Mouse (Mus musculus): Measurements from ENCODE around the gene Cald1. TPM values are rescaled to one million over a fixed set of nuclear protein-coding genes. Genes with fewer than 3 reads are reported as not detected.

The Cald1 gene
- total RNA-seq, 2 experiments from 2014 or later, result 23.1 to 25.4 TPM

- DNase-seq (ENCODE audit: extremely low spot score in 1 of 2, low spot score in 2 of 2), result no peak
- intact Hi-C loops (cut with DNase I), result no loop called here
These were observed 136.8 kb downstream of the Cald1 start for GRCm38 (mm10) chr6:34734940-34735695.

- no peak for DNase-seq (ENCODE audit: extremely low spot score in 1 of 2, low spot score in 2 of 2)
- intact Hi-C loops (cut with DNase I), result no loop called here
These were observed 138.6 kb downstream of the Cald1 start for GRCm38 (mm10) chr6:34736934-34737333.

DNA sequence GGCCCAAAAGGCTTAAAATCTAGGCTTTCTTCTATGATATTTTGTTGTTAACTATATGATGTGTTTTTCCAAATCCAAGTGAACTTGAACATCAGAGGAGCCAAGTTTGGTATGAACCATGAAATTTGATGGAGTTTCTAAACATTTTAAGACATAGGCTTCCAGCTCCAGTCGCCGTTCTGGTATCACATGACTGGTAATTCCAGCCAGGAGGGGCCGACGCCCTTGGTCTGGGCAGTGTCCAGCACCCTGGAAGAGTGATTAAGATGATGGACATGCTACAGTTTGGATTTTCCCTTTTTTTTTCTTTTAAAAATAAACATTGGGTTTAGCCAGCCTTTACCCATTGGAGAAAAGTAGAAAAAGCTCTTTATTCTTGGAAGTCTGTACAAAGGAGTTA lies 145.6 kb downstream of the Cald1 start:
- intact Hi-C loops (cut with DNase I), result no loop called here
- no peak for DNase-seq (ENCODE audit: extremely low spot score in 1 of 2, low spot score in 2 of 2)

DNA sequence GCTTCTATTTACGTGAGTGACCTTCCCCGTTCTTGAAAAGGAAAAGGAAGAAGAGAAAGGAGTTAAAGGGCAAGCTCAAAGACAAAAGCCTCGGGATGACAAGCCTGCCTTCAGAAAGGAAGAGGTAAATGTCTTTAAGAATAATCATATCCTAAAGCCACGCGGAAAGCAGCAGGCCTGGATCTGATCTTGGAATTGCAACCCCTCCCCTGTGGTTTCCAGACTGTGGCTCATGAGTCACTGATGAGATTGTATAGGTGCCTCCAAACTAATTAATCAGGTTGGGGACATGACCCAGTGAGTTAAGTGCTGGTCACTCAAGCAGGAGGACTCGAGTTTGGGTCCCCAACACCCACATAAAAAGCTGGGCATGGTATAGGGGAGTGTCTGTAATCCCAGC lies 149.5 kb downstream of the Cald1 start:
- no peak for DNase-seq (ENCODE audit: extremely low spot score in 1 of 2, low spot score in 2 of 2)
- intact Hi-C loops (cut with DNase I), result no loop called here

GRCm38 (mm10) chr6:34748566-34748965 lies 150.3 kb downstream of the Cald1 start:
- intact Hi-C loops (cut with DNase I), result no loop called here
- DNase-seq (ENCODE audit: extremely low spot score in 1 of 2, low spot score in 2 of 2), result no peak

DNA sequence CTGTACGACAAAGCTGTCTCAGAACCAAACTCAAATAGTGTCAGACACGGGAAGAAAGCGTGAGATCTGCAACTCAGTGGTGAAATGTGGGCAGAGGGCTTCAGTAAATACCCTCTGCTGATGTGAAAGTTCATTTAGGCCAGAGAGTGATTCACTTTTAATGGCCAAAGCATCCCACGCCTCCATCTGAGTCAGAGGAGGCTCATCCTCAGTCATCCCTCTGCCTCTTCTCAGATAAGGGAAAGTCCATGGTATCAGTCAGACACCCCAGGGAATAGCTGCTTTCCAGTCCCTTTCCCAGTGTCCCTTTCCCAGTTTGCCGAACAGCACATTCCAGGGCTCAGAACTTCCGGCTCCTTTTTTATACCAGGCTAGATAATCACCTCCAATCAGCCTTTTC lies 151.2 kb downstream of the Cald1 start:
- intact Hi-C loops (cut with DNase I), result no loop called here
- no peak for DNase-seq (ENCODE audit: extremely low spot score in 1 of 2, low spot score in 2 of 2)

GRCm38 (mm10) chr6:34750487-34751120 lies 152.3 kb downstream of the Cald1 start:
- intact Hi-C loops (cut with DNase I), result loop anchor here (5.0 kb wide), 1 partner anchor 458 kb away; no protein-coding TSS in a partner anchor
- no peak for DNase-seq (ENCODE audit: extremely low spot score in 1 of 2, low spot score in 2 of 2)

DNA sequence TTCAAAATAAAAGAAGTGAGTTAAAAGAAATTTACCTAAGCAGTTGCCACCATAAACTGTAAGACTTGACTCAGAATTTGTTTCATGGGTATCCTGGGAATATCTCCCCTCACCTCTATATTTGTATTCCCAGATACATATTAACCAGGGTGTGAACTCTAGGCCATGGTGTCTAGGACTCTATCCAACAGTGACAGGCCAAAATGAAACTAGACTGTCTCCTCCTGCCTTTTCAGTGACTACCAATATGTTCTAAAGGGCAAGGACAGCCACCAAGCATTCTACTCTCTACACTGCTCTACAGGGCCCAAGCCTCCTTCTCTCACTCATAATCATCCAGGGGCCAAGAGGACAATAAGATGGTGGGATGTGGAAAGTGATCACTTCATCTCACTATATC lies 153.3 kb downstream of the Cald1 start:
- intact Hi-C loops (cut with DNase I), result loop anchor here (5.0 kb wide), 1 partner anchor 459 kb away; no protein-coding TSS in a partner anchor
- no peak for DNase-seq (ENCODE audit: extremely low spot score in 1 of 2, low spot score in 2 of 2)

DNA sequence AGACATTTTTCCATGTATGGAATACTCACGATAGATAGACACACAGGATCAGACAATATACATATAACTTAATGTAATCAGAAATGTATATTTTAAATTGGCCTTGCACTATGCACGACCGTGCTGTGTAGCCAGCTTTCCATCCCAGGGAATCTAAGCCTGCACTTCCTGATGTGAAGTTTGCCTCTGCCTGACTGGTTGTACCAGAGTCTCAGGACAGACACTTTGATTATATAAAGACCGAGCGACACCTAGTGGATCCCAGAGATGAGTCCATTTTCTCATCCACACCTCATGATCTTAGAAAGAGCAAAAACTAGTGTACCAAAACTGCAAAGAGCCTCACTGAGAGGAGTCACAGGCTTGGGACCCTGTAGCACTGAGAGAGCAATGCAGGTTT lies 156.1 kb downstream of the Cald1 start:
- DNase-seq (ENCODE audit: extremely low spot score in 1 of 2, low spot score in 2 of 2), result peak; percentile 48 to 59

DNA sequence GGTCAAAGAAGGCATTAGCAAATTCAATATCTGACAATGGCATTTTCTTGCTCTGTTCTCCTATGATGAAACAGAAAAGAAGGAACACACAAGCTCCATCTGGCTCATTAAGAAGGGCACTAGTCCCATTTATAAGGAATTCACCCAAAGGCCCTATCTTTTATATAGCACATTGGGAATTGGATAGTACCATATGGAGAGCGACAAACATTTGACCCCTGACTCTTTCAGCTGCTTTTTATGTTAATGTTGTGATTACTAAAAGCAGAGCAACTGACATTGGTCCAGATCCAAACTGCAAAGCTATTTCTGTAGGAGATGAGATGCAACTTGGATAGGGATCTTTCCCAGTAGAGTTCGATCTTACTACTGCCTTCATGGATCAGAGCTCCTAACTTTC lies 160.0 kb downstream of the Cald1 start:
- intact Hi-C loops (cut with DNase I), result no loop called here
- DNase-seq (ENCODE audit: extremely low spot score in 1 of 2, low spot score in 2 of 2), result no peak

More for the DNA sequence above, 156.1 kb downstream of the Cald1 start:
- intact Hi-C loops (cut with DNase I), result loop anchor here (1.0 to 5.0 kb wide), 2 partner anchors 243 to 462 kb away; no protein-coding TSS in a partner anchor

DNA sequence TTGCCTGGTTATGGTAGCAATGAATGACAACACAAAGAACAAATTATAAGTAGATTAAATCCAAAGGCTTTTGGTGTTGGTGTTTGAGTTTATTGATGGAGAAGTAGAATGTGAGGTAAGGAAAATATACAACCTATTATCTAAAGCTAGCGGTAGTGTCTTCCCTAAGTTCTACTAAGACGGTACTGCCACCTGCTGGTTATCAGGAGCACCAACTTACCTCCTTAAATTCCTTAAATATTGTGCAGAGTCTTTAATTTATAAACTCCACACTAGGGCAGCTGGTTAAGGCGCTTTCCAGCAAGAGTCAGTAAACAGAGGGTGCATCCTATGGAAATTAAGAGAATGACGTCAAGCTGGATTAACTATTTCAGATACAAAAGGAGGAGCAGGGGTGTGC lies 161.7 kb downstream of the Cald1 start:
- intact Hi-C loops (cut with DNase I), result no loop called here
- DNase-seq (ENCODE audit: extremely low spot score in 1 of 2, low spot score in 2 of 2), result peak; percentile 11 to 56

- no peak for DNase-seq (ENCODE audit: extremely low spot score in 1 of 2, low spot score in 2 of 2)
- intact Hi-C loops (cut with DNase I), result no loop called here
These were observed 167.4 kb downstream of the Cald1 start for GRCm38 (mm10) chr6:34765721-34766120.

- no peak for DNase-seq (ENCODE audit: extremely low spot score in 1 of 2, low spot score in 2 of 2)
- intact Hi-C loops (cut with DNase I), result no loop called here
These were observed 171.7 kb downstream of the Cald1 start for GRCm38 (mm10) chr6:34769984-34770383.

DNA sequence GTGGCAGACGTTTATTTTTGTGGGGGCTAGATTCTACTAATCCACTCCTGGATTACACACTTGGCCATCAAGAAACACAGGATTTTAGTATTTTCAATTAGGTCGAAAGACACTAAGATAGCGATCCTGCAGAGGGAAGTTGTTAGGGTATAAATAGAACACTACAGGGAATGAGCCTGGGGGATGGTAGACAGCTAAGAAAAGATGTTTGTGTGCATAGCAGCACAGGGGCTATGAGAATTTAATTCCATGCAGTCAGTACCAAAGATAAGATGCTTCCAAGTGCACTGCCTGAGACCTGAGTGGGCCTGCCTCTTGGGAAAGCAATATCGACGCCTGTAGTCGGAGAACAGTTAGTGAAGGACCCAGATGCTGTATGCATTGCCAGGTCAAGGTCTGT lies 172.2 kb downstream of the Cald1 start:
- intact Hi-C loops (cut with DNase I), result no loop called here
- DNase-seq (ENCODE audit: extremely low spot score in 1 of 2, low spot score in 2 of 2), result no peak

GRCm38 (mm10) chr6:34776396-34776795 lies 178.1 kb downstream of the Cald1 start:
- no peak for DNase-seq (ENCODE audit: extremely low spot score in 1 of 2, low spot score in 2 of 2)
- intact Hi-C loops (cut with DNase I), result no loop called here

DNA sequence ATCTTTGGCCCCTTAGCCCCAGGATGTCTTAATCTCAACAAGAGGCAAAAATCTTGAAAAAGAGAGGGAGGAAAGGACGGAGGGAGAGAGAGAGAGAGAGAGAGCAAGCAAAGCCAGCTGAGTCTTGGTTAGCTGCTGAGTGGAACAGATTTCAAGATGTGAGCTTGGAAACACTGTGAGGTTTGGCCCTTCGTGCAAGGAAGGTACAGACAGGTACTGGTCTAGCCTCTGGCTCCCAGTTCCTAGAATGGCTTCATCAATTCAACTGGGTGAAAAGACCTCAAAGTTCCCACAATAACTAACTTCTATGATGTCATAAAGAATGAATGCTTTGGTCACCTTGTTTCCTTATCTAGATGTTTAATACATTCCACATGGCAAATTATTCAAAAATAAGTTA lies 178.8 kb downstream of the Cald1 start:
- no peak for DNase-seq (ENCODE audit: extremely low spot score in 1 of 2, low spot score in 2 of 2)
- intact Hi-C loops (cut with DNase I), result no loop called here

DNA sequence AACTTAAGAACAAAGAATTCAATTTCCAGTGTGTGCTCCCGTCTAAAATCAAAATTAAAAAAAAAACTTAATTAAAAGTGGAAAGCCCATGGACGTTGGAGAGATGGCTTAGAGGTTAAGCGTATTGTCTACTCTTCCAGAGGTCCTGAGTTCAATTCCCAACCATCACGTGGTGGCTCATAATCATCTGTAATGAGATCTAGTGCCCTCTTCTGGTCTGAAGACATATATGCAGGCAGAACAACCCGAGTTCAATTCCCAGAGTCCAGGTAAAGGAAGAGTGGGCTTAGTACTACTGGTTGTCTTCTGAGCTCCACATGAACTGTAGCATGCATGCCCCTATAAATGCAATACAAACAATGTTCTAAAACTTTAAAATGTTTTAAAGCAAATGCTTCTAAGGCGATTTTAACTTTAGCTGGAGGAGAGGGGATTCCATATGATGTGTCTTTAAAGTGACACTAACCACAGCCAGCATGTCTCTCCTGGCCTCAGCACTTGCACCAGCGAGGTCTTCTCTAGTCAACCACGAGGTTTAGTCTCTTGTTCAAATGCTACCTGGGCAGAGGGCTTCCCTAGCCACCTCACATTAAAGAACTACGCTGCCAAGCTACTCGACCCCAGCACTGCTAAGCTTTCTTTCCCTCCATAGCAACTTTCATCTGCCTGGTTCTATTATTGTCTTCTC lies 179.8 kb downstream of the Cald1 start:
- no peak for DNase-seq (ENCODE audit: extremely low spot score in 1 of 2, low spot score in 2 of 2)
- intact Hi-C loops (cut with DNase I), result no loop called here

DNA sequence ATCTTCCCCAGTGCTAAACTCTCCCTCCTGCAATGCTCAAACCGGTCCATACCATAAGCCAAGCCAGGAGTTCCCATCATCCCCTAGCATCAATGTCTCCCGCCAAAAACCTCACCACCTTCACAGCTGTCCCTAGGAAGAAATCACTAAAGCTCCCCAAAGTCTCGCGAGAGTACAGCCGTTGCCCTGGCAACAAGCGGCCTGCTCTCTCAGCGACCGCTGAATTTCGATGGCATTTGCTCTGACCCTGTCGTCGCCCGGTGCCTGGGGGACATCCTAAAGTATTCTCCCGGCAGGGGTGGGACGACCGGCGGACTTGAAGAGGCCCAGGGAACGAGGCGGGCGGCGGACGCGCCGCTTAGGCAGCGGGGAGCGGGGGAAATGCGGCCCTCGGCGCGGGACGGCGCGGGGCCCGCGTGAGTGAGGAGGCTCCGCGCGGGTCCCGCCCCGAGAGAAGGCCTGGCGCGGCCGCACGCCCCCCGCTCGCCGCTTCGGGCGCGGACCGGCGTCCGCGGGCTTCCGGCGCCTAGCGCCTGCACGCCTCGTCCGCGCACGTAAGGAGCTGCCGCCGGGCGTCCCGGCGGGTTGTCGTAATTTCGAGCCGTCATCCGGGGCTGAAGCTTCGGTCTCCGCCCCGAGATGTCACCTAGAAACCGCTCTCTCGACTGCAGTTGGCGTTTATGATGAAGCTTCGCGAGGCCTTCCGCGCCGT lies 182.1 kb downstream of the Cald1 start, which contains the start of gene Agbl3:
Gene Agbl3 (plus strand): TSS at position 202 of the 712 bp plus-strand sequence.
- peak; percentile 94 to 97 for DNase-seq (ENCODE audit: extremely low spot score in 1 of 2, low spot score in 2 of 2)
- intact Hi-C loops (cut with DNase I), result loop anchor here (5.0 to 10.0 kb wide), 2 partner anchors 97 to 214 kb away; partner anchors contain the start of gene Cyren

DNA sequence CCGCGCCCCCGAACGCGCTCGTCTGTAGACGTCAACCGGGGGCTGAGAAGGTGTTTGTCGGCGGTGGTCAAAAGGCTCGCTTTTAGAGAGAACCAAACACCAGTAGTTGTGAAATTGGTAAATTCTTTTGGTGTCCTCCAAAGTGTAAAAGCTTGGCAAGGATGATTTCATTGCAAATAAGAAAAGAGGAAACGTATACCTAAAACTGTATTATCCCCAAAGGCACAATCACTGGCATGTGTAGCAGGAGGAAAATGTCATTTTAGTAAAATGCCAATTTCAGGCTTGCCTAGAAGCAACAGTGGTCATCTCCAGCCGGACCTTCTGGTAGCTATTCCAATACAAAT lies 182.6 kb downstream of the Cald1 start:
- intact Hi-C loops (cut with DNase I), result loop anchor here (5.0 to 10.0 kb wide), 2 partner anchors 96 to 214 kb away; partner anchors contain the start of gene Cyren

More for the DNA sequence above, 182.6 kb downstream of the Cald1 start:
- DNase-seq (ENCODE audit: extremely low spot score in 1 of 2, low spot score in 2 of 2), result no peak

Data from left cerebral cortex, postnatal 10 days (tissue).